Mouse (Mus musculus) liver, adult 2 months (tissue): ENCODE measurements around the gene Sh3kbp1. TPM values are rescaled to one million over a fixed set of nuclear protein-coding genes. Genes with fewer than 3 reads are reported as not detected.

ENCODE experiments used
- DNase-seq: peaks from one replicate; pipeline ENCODE4 v3.0.0-alpha.2; 2011; ENCODE audit warnings: low read depth, low spot score; ENCODE audit errors: extremely low read depth
- H3K27ac ChIP-seq: fragments of 200-500 bp; replicated peaks from 2 replicates; pipeline ENCODE4 v1.5.1; 2012; ENCODE audit warnings: low read depth, mild to moderate bottlenecking, control low read depth, inconsistent platforms, low read length; ENCODE audit not compliant: insufficient read depth
- H3K27me3 ChIP-seq: fragments of 200-500 bp; 2 replicates; pipeline ENCODE4 v1.6.1; 2012; ENCODE audit warnings: mild to moderate bottlenecking, moderate library complexity, low read length, inconsistent platforms; ENCODE audit not compliant: control insufficient read depth, insufficient read depth
- H3K36me3 ChIP-seq: fragments of 200-500 bp; 2 replicates; pipeline ENCODE4 v1.6.1; 2012; ENCODE audit warnings: low read length, inconsistent platforms; ENCODE audit not compliant: control insufficient read depth, insufficient read depth
- H3K4me1 ChIP-seq: fragments of 200-500 bp; 2 replicates; pipeline ENCODE4 v1.6.1; 2011; ENCODE audit warnings: low read length; ENCODE audit not compliant: control insufficient read depth, insufficient read depth
- H3K4me3 ChIP-seq: fragments of 200-500 bp; 2 replicates; pipeline ENCODE4 v1.5.1; 2011; ENCODE audit warnings: low read depth, mild to moderate bottlenecking, control low read depth, low read length, moderate library complexity; ENCODE audit not compliant: insufficient read depth
- H3K79me2 ChIP-seq: fragments of 200-500 bp; 2 replicates; pipeline ENCODE4 v1.6.1; 2012; ENCODE audit warnings: inconsistent platforms, mild to moderate bottlenecking, low read length, moderate library complexity; ENCODE audit not compliant: control insufficient read depth, insufficient read depth
- H3K9ac ChIP-seq: fragments of 200-500 bp; 2 replicates; pipeline ENCODE4 v1.6.1; 2012; ENCODE audit warnings: low read depth, mild to moderate bottlenecking, control low read depth, inconsistent platforms, low read length
- CTCF ChIP-seq: fragments of 200-500 bp; IDR thresholded peaks from 2 replicates; pipeline ENCODE4 v1.5.1; 2011; ENCODE audit warnings: low read depth, low read length, control low read depth
- POLR2A ChIP-seq: fragments of 200-500 bp; IDR thresholded peaks from 2 replicates; pipeline ENCODE4 v1.6.1; 2011; ENCODE audit warnings: low read length, control low read depth; ENCODE audit not compliant: insufficient read depth; ENCODE audit errors: extremely low read depth
- WGBS: fragments of 180-500 bp; shearing (Covaris S2); methylation state at CpG from one replicate; pipeline ENCODE4 v1.1.7; 2018; 5-methylcytosine and 5-hydroxymethylcytosine counted together
- polyA plus RNA-seq: library from polyadenylated mRNA; depleted of rRNA; stranded (reverse); fragments of >200 nt; gene quantifications from 2 replicates; pipeline ENCODE4 v1.2.3, GENCODE M21; 2012; rRNA removed
- total RNA-seq: library from RNA; depleted of rRNA; stranded (reverse); fragments of >200 nt; gene quantifications from 2 replicates; pipeline ENCODE4 v1.2.3, GENCODE M21; 2014; rRNA removed

The Sh3kbp1 gene
- total and polyA plus RNA-seq, 2 experiments = 1.0 to 1.3 TPM

DNA sequence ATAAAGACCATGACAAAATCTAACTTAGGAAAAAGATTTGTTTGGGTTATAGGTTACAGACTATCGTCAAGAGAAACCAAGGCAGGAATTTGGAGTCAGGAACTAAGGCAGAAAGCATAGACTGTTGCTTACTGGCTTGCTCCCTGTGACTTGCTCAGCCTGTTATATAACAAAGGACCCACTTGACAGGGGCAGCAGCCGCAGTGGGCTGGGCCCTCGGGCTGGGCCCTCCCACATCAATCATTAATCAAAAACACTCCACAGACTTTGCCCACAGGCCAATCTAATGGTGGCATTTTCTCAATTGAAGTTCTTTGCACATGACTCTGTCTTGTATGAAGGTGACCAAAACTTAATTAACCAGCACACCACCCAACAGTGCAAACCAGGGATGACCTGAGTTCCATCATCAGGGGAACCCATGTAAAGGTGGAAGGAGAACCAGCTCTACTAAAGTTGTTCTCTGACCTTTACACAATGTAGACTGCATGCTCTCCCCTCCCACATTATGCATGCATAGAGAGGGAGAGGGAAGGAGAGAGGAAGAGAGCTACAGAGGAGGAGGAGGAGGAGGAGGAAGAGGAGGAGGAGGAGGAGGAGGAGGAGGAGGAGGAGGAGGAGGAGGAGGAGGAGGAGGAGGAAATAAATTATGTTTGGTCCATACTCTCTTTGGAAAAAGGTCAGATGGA, 344.2 kb downstream of the Sh3kbp1 start:
- no peak overlapping the region for H3K4me3 ChIP-seq
- no peaks in the 10 kb centered on the region; the same call in 1 of the 2 replicates for H3K4me1 ChIP-seq
- no peaks in the 10 kb centered on the region for H3K79me2 ChIP-seq
- H3K27ac ChIP-seq = no peak overlapping the region
- H3K9ac ChIP-seq = no peak overlapping the region
- H3K27me3 ChIP-seq = no peaks in the 10 kb centered on the region
- no peaks in the 10 kb centered on the region for H3K36me3 ChIP-seq
- no peak for TF ChIP-seq POLR2A
- no peak for TF ChIP-seq CTCF
- whole genome bisulfite sequencing = 53% methylated on average over 3 of the region's 3 CpGs
- peak; percentile 4 for DNase-seq

DNA sequence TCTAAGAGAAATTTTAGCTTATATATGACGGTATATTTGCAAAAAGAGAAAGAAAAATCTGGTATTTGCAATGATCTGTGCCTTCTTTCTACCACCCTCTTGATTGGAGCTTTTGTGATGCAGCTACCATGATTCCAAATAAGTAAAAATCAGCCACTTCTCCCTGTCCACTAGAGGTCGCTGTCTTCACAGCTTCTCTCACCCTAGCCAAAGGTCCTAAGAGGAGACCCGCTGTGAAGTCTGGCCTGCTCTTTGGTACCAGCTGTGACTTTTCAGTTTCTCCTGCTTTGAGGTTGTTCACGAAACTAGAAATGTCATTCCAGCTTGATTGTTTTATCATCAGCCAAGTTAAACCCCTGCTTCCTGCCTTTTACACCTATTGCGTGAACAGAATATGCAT, 346.7 kb downstream of the Sh3kbp1 start:
- H3K9ac ChIP-seq = no peak overlapping the region
- no peaks in the 10 kb centered on the region for H3K27me3 ChIP-seq
- H3K4me1 ChIP-seq = no peaks in the 10 kb centered on the region; the same call in 1 of the 2 replicates
- TF ChIP-seq POLR2A (no peak), CTCF (peak; percentile 36; the same call in 1 of the 2 replicates)
- no peaks in the 10 kb centered on the region for H3K79me2 ChIP-seq
- no peak overlapping the region for H3K27ac ChIP-seq
- H3K4me3 ChIP-seq = no peak overlapping the region
- no peaks in the 10 kb centered on the region for H3K36me3 ChIP-seq
- DNase-seq = peak; percentile 33
- 37% methylated on average over 5 of the region's 5 CpGs for WGBS

DNA sequence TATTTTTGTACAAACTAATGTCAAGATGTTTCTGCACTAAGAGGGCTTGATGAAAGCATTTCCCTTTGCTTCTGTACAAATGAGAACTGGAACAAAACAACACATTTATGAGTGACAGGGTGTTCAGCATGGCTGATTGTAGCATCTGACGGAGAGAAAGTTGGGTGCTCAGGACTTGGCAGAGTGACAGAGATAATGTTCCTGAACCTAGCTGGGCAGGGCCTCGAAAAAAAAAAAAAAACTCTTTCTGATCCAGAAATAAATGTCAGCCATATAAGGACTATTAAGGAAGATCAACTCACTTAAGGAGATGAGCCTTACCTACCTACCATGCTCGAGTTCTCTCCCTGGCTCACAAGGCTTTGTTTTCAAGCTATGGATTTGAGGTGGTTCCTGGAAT, 349.2 kb downstream of the Sh3kbp1 start:
- 64% methylated on average over 3 of the region's 3 CpGs for WGBS

DNA sequence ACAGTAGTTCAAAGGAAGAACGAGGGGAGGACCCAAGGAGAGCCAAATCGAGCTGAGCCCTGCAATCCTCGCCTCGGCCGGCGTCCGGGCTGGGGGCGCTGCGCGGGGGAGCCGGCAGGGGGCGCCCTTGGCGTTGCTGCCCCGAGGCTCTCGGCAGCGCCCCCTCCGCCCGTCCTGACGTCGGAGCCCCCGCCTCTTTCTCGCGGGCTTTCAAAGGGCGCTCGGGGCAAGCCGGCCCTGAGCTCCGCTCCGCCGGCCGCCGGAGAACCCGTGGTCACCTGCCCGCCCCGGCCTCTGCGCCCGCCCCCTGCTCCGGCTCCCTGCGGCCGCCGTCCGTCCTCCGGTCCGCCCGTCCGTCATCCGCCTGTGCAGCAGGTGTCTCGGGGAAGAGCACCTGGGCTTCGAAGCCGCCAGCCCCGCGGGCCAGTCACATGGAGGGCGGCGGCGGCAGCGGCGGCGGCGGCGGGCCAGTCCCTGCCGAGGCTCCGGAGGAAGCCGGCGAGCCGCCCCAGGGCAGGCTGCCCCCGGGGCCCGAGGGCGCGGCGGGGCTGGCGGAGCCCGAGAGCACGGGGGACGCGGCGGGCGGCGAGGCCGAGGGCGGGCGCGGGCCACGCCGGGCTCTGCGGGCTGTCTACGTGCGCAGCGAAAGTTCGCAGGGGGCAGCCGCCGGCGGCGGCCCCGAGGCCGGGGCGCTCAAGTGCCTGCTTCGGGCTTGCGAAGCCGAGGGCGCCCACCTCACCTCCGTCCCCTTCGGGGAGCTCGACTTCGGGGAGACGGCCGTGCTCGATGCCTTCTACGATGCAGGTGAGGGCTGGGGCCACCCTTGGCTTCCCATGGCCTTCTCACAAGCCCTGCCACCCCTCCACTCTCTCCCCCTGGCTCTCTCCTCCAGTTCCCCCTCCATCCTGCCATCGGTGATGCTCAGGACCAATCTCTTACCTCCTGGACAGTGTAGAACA, 361.2 kb downstream of the Sh3kbp1 start, which contains the start of gene Map3k15:
Gene Map3k15, plus strand, starts transcription at position 432 of the 959 bp plus-strand sequence.
- peak within 1 kb of the TSS; percentile 46; the same call in 1 of the 2 replicates for H3K4me3 ChIP-seq
- 6% methylated on average over 63 of the region's 108 CpGs for WGBS
- H3K27me3 ChIP-seq = no peaks in the 10 kb centered on the region
- H3K27ac ChIP-seq = no peak within 1 kb of the TSS
- H3K4me1 ChIP-seq = no peaks in the 10 kb centered on the region; the same call in 1 of the 2 replicates
- peak within 1 kb of the TSS; percentile 37 for H3K9ac ChIP-seq
- H3K36me3 ChIP-seq = no peaks in the 10 kb centered on the region
- no peaks in the 10 kb centered on the region for H3K79me2 ChIP-seq
- TF ChIP-seq CTCF (peak; percentile 74), POLR2A (no peak)
- DNase-seq = peak; percentile 34

More for the DNA sequence above, 349.2 kb downstream of the Sh3kbp1 start:
- H3K9ac ChIP-seq = no peak overlapping the region
- H3K27ac ChIP-seq = no peak overlapping the region
- no peaks in the 10 kb centered on the region; the same call in 1 of the 2 replicates for H3K4me1 ChIP-seq
- no peaks in the 10 kb centered on the region for H3K79me2 ChIP-seq
- TF ChIP-seq POLR2A (no peak), CTCF (no peak)
- H3K36me3 ChIP-seq = no peaks in the 10 kb centered on the region
- no peaks in the 10 kb centered on the region for H3K27me3 ChIP-seq
- DNase-seq = no peak
- H3K4me3 ChIP-seq = no peak overlapping the region

DNA sequence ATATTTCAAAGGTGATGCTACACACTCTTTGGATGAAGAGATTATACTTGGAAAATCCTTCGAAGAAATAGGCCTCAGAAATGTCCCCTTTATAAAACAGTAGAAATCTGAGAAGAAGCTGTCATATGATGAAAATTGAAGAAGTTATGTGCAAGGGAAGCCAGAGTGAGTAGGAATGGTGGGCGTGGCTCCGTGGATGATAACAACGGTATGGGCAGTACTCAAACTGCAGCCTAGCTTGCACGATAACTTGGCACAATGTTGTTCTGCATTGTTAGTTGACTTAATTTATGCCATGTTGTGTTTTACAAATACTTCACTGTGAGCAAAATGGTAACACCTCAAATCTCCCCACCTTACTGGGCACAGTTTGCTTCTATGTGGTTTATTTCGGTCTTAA, 368.7 kb downstream of the Sh3kbp1 start:
- Histone ChIP-seq H3K4me3 (no peak overlapping the region), H3K4me1 (no peaks in the 10 kb centered on the region), H3K36me3 (no peaks in the 10 kb centered on the region), H3K9ac (no peak overlapping the region), H3K27ac (no peak overlapping the region), H3K27me3 (no peaks in the 10 kb centered on the region), H3K79me2 (no peaks in the 10 kb centered on the region)
- 72% methylated on average over 6 of the region's 6 CpGs for WGBS
- no peak for DNase-seq
- TF ChIP-seq POLR2A (no peak), CTCF (no peak)

Other genes starting within 250 kb of the Sh3kbp1 start
- 0.20 TPM in 1 of 2 replicates, not detected in the other for gene Map7d2, start 212.7 kb upstream of the Sh3kbp1 start, total RNA-seq
- not detected in 2 replicates for gene Map7d2, start 212.7 kb upstream of the Sh3kbp1 start, polyA plus RNA-seq
- 2.5 and 2.9 TPM in 2 replicates for gene Bclaf3, start 100.6 kb upstream of the Sh3kbp1 start, total RNA-seq
- 0.44 and 0.61 TPM in 2 replicates for gene Bclaf3, start 100.6 kb upstream of the Sh3kbp1 start, polyA plus RNA-seq